Mouse (Mus musculus) forebrain, postnatal 0 days (tissue): ENCODE measurements at regions not wholly inside any gene's neighbourhood (a gene's known extent, or its start where the extent isn't known, plus 50 kb on each side); places are given as distances from the start of the nearest gene placed in this dataset.

ENCODE experiments used
- ATAC-seq: fragments of 200-750 bp; cut with Nextera tagmentation; 2 replicates; pipeline ENCODE4 v1.8.0; 2017; ENCODE audit warnings: mild to moderate bottlenecking, moderate library complexity
- DNase-seq: peaks from one replicate; pipeline ENCODE4 v3.0.0-alpha.2; 2015
- H3K27ac ChIP-seq: fragments of 300-500 bp; sonication (generic); 2 replicates; pipeline ENCODE4 v1.5.1; 2014; ENCODE audit warnings: low read depth, mild to moderate bottlenecking, antibody characterized with exemption, low read length, moderate library complexity, mixed read lengths
- H3K27me3 ChIP-seq: fragments of 300-500 bp; sonication (generic); 2 replicates; pipeline ENCODE4 v1.6.1; 2014; ENCODE audit warnings: mild to moderate bottlenecking, low read length, mixed read lengths; ENCODE audit not compliant: insufficient read depth
- H3K36me3 ChIP-seq: fragments of 300-500 bp; sonication (generic); 2 replicates; pipeline ENCODE4 v1.6.1; 2014; ENCODE audit warnings: mild to moderate bottlenecking, moderate library complexity; ENCODE audit not compliant: insufficient read depth
- H3K4me1 ChIP-seq: fragments of 300-500 bp; sonication (generic); 2 replicates; pipeline ENCODE4 v1.6.1; 2014; ENCODE audit warnings: antibody characterized with exemption; ENCODE audit not compliant: insufficient read depth
- H3K4me2 ChIP-seq: fragments of 300-500 bp; sonication (generic); 2 replicates; pipeline ENCODE4 v1.6.1; 2014; ENCODE audit warnings: low read depth, mild to moderate bottlenecking, moderate library complexity
- H3K4me3 ChIP-seq: fragments of 300-500 bp; sonication (generic); 2 replicates; pipeline ENCODE4 v1.5.1; 2014; ENCODE audit warnings: low read depth, low read length, mixed read lengths
- H3K9ac ChIP-seq: fragments of 300-500 bp; sonication (generic); 2 replicates; pipeline ENCODE4 v1.6.1; 2014; ENCODE audit warnings: mild to moderate bottlenecking
- H3K9me3 ChIP-seq: fragments of 300-500 bp; sonication (generic); 2 replicates; pipeline ENCODE4 v1.6.1; 2016; ENCODE audit warnings: low read length
- CTCF ChIP-seq: sonication (generic); IDR thresholded peaks from 2 replicates; pipeline ENCODE4 v1.5.1; 2016; ENCODE audit warnings: antibody characterized with exemption, control low read depth, low read depth
- WGBS: fragments of 180-500 bp; shearing (Covaris S2); extraction: QIAGEN DNeasy Blood & Tissue Kit; methylation state at CpG from one replicate; pipeline ENCODE4 v1.1.7; 2014; 5-methylcytosine and 5-hydroxymethylcytosine counted together

GRCm38 (mm10) chr10:44821666-44822065 is 245.3 kb upstream of the Prep start:
- no peak for ATAC-seq
- no peak for TF ChIP-seq CTCF
- no peak overlapping the region for H3K27ac ChIP-seq
- no peaks in the 10 kb centered on the region for H3K36me3 ChIP-seq
- no peak overlapping the region for H3K4me3 ChIP-seq
- no peak for DNase-seq
- no peak overlapping the region for H3K4me2 ChIP-seq
- H3K4me1 ChIP-seq, result no peaks in the 10 kb centered on the region
- H3K27me3 ChIP-seq, result no peaks in the 10 kb centered on the region
- 98% methylated on average over 3 of the region's 3 CpGs for WGBS
- H3K9ac ChIP-seq, result no peak overlapping the region
- no peaks in the 10 kb centered on the region for H3K9me3 ChIP-seq

GRCm38 (mm10) chr10:44820379-44820778 is 246.6 kb upstream of the Prep start:
- Histone ChIP-seq H3K4me2 (no peak overlapping the region), H3K9me3 (no peaks in the 10 kb centered on the region), H3K36me3 (no peaks in the 10 kb centered on the region), H3K4me3 (no peak overlapping the region), H3K9ac (no peak overlapping the region), H3K27me3 (no peaks in the 10 kb centered on the region), H3K4me1 (no peaks in the 10 kb centered on the region), H3K27ac (no peak overlapping the region)
- TF ChIP-seq CTCF, result no peak
- ATAC-seq (no peak), DNase-seq (no peak)
- 92% methylated on average over 2 of the region's 2 CpGs for WGBS

GRCm38 (mm10) chr10:44819361-44819760 is 247.6 kb upstream of the Prep start:
- ATAC-seq (no peak), DNase-seq (no peak)
- no peak overlapping the region for H3K4me2 ChIP-seq
- no peak for TF ChIP-seq CTCF
- WGBS, result 88% methylated on average over 2 of the region's 2 CpGs
- no peaks in the 10 kb centered on the region for H3K36me3 ChIP-seq
- H3K4me3 ChIP-seq, result no peak overlapping the region
- no peaks in the 10 kb centered on the region for H3K9me3 ChIP-seq
- no peak overlapping the region for H3K9ac ChIP-seq
- no peaks in the 10 kb centered on the region for H3K27me3 ChIP-seq
- H3K4me1 ChIP-seq, result no peaks in the 10 kb centered on the region
- H3K27ac ChIP-seq, result no peak overlapping the region

GRCm38 (mm10) chr10:44818615-44819014 is 248.4 kb upstream of the Prep start:
- no peak for ATAC-seq
- no peak for TF ChIP-seq CTCF
- no peaks in the 10 kb centered on the region for H3K9me3 ChIP-seq
- H3K27ac ChIP-seq, result no peak overlapping the region
- H3K4me2 ChIP-seq, result no peak overlapping the region
- no peak for DNase-seq
- WGBS, result 96% methylated on average over 1 of the region's 1 CpGs
- H3K9ac ChIP-seq, result no peak overlapping the region
- no peaks in the 10 kb centered on the region for H3K27me3 ChIP-seq
- no peak overlapping the region for H3K4me3 ChIP-seq
- no peaks in the 10 kb centered on the region for H3K4me1 ChIP-seq
- H3K36me3 ChIP-seq, result no peaks in the 10 kb centered on the region

GRCm38 (mm10) chr10:44796205-44796604 is 267.9 kb upstream of the Prdm1 start:
- no peak for ATAC-seq
- 63% methylated on average over 1 of the region's 1 CpGs for WGBS
- H3K27ac ChIP-seq, result no peak overlapping the region

GRCm38 (mm10) chr10:44785386-44785785 is 257.1 kb upstream of the Prdm1 start:
- Histone ChIP-seq H3K36me3 (no peaks in the 10 kb centered on the region), H3K9ac (no peak overlapping the region), H3K4me3 (no peak overlapping the region), H3K9me3 (no peaks in the 10 kb centered on the region), H3K4me2 (no peak overlapping the region), H3K27ac (no peak overlapping the region), H3K4me1 (no peaks in the 10 kb centered on the region), H3K27me3 (no peaks in the 10 kb centered on the region)
- WGBS, result 19% methylated on average over 6 of the region's 6 CpGs
- DNase-seq, result peak; percentile 17
- ATAC-seq, result peak; percentile 80; the same call in 1 of the 2 replicates
- no peak for TF ChIP-seq CTCF

More at GRCm38 (mm10) chr10:44796205-44796604, 267.9 kb upstream of the Prdm1 start:
- DNase-seq, result no peak
- H3K9ac ChIP-seq, result no peak overlapping the region
- H3K4me3 ChIP-seq, result no peak overlapping the region
- 0 out of 2 replicates have a peak, but pooled peaks cover 4% of the 10 kb centered on the region for H3K9me3 ChIP-seq
- no peaks in the 10 kb centered on the region for H3K36me3 ChIP-seq
- no peaks in the 10 kb centered on the region for H3K4me1 ChIP-seq
- H3K4me2 ChIP-seq, result no peak overlapping the region
- no peak for TF ChIP-seq CTCF
- H3K27me3 ChIP-seq, result no peaks in the 10 kb centered on the region

GRCm38 (mm10) chr10:44780381-44780958 is 252.2 kb upstream of the Prdm1 start:
- Histone ChIP-seq H3K4me1 (no peaks in the 10 kb centered on the region), H3K4me2 (no peak overlapping the region), H3K36me3 (no peaks in the 10 kb centered on the region), H3K27me3 (no peaks in the 10 kb centered on the region), H3K4me3 (no peak overlapping the region), H3K9me3 (no peaks in the 10 kb centered on the region), H3K9ac (no peak overlapping the region), H3K27ac (no peak overlapping the region)
- DNase-seq (no peak), ATAC-seq (no peak)
- 86% methylated on average over 5 of the region's 5 CpGs for WGBS
- no peak for TF ChIP-seq CTCF
